Mouse (Mus musculus) kidney, postnatal 25 days (tissue): ENCODE results near the gene Lhx1.
A peak's percentile ranks its signal among the peaks of the same experiment; 100 is the strongest.

Source experiments
- DNase-seq, 2 experiments: peaks; one replicate each; pipeline ENCODE4 v3.0.0; 2021; ENCODE audit warnings: mixed read lengths in 2 of 2

The Lhx1 gene

GRCm38 (mm10) chr11:84526451-84526850 lies 1.1 kb upstream of the Lhx1 start:
- DNase-seq: no peak

DNA sequence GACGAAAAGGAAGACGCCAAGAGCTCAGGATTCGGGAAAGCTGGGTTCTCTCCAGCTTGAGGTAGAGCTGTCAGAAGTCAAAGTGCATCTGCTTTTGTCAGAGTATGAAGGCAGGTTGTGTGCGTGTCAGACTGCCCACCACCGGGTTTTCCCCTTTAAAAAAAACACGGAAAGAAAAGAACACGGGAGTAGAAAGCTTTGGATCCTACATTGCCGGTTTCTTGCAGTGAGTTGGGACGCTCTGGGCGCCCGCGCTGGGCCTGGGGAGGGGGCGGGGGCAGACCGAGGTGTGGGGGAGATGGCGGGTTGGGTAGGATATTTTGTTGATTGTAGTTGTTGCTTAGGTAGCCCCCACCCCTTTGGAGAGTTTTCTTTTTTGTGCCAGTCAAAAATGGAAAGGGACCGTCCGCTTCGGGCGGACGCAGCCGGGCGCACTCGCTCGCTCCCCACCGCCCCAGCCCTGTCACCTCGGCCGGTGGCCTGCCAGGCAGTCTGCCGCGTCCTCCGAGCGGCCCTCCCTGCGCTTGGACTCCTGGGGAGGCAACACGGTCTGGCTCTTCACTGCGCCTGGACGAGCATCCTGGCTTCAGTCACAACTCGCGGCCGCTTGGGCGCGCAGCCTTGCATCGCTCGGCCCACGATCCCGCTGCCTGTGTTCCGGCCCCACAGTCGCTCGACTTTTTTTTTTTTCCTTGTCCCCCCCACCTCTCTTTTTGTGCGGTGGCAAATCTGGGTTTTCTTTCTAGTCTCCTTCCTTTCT lies 644 bp downstream of the Lhx1 start:
- DNase-seq: peak; percentile 48 to 72

GRCm38 (mm10) chr11:84523841-84524510 lies 1.4 kb downstream of the Lhx1 start:
- peak; percentile 43 to 63 for DNase-seq

DNA sequence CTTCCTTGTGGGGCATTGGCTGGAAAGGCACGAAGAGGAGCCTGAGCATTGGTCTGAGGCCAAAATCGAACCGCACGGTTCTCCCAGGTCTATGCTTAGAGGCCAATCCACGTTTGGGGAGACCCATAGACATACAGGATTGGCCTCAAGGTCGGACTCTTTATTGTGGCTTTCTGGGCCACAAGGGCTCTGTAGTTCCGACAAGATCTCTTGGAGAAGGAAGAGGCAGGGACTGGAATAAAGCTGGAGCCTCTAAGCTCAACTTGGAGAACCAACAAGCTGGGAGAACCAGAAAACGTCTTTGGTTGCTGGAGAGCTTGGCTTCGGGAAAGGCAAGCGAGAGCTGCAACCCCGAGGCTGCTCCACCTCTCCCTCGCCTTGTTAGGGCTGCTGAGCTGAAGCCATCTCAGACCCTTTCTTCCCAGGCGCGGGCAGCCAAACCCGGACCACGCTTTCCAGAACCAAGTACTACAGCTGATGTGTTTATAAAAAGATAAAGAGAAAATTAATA lies 2.0 kb downstream of the Lhx1 start:
- no peak for DNase-seq

- peak; percentile 76 to 92 for DNase-seq
These were observed 2.6 kb downstream of the Lhx1 start for GRCm38 (mm10) chr11:84522577-84523320.

DNA sequence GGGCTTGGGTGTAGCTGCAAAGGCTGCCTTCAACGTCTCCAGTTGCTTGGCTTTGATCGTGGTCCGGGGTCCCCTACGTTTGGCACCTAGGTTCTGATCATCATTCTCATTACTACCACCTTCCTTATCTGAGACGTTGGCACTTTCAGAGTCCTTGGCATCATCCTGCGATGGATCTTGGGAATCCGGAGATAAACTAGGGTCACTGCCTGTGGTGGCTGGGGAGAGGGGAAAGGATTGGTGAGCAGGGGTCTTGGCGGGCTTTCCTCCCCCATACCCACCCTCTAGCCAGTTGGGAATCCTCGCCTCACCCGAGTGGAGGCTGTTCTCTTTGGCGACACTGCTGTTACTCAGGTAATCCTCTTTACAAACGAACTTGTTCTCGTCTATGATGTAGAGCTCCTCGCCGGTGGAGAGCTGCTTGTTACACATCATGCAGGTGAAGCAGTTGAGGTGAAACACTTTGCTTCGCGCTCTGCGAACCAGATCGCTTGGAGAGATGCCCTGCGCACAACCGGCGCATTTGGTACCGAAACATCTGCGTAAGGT lies 3.5 kb downstream of the Lhx1 start:
- DNase-seq: no peak

- DNase-seq: no peak
These were observed 4.3 kb downstream of the Lhx1 start for GRCm38 (mm10) chr11:84521071-84521390.

- DNase-seq: no peak
These were observed 4.9 kb downstream of the Lhx1 start for GRCm38 (mm10) chr11:84520269-84521070.

DNA sequence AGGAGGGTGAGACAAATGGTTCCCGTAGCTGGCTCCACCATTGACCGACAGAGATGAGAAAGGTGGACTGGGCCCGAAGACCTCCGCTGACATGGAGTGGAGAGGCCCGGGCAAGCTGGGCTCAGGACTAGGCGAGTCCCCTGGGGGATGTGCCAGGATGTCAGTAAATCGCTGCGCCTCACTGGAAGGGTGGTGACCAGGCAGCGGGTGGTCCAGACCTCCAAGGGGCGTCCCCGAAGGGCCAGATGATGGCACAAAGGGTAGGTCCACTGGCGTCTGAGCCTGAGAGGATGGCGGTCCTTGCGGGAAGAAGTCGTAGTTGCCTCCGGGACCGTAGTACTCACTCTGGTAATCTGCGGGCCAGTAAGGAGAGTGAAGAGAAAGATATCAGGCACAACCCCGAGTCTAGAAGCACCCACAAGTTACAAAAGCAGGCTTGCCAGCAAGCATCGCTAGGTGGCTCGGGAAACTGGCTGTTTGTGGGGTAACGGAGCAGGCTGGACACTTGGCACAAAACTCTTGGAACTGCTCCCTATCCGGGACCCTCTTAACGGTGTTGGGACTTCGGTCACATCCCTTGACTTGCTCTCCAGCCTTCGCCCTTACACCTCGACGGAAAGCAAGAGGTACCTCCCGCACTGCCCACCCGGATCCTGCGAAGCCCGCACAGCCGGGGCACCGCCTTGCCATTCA lies 5.6 kb downstream of the Lhx1 start:
- DNase-seq: no peak

DNA sequence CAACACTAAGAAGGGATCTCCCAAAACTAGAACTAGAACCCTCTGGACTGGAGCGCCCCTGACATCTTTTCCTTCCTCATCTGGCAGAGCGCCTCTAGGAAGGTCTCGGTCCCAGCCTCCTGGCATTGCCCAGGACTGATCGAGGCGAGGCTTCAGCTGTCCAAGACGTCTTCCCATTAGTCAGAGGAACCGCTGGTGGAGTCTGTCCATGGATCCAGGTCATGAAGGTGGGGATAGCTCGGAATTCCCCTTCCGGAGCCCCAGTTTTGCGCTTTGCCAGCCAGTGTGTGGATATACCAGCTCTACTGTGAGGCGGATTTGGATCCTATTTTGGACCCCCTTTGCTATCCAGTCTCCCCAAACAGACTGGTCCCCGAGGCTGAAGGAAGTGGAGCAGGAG lies 6.3 kb downstream of the Lhx1 start:
- DNase-seq: no peak

DNA sequence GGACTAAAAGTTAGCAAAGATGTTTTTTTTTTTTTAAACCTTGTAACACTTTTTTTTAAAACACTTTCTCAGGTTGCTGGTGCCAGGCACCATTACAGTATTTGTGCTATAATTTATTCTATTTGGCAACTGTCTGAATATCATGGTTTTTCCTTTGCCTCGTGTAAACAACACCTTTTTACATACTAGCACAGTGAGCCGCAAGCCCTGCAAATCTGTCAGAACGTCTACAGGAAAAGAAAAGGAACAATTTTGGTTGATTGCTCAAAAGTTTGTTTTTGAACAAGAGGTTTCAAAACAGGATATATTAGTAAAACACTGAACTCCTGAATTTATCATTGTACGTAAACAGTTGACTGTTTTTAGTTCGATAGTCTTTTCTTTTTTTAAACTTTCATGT lies 7.1 kb downstream of the Lhx1 start:
- no peak for DNase-seq

GRCm38 (mm10) chr11:84517431-84517830 lies 7.9 kb downstream of the Lhx1 start:
- DNase-seq: no peak

DNA sequence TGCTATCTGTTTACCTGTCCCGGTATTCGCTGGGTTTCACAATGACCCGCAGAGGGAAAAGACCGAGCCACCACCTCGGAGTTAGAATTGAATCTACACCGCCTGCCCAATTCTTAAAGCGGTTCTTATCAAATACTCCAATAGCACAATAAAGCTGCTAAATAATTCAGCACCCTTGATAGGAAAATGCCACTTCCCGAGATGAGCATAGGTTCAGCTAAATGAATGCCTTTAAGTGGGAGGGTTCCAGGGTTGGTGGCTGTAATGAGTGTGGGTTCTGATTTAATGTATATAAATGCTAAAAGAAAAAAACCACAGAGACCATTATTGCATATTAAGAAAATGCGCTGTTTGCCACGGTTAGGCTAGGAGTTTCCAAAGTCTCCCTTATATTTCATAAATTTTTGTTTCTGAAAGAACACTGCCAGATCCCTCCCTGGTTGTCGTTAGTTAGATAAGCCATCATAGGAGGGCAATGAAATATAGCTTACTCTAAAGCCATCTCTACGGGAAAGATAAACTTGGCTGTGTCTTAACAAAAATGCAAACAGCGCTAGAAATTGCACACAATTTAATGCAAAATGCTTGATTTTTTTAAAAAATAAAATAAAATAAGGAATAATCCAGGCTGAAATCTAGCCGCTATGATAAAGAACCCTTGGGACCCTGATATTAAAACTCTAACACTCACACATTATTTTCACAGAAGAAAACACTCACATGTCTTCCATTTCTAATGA lies 8.7 kb downstream of the Lhx1 start:
- DNase-seq: no peak

- DNase-seq: peak; percentile 97 to 99
These were observed 11.9 kb downstream of the Lhx1 start, which contains the start of gene Aatf for GRCm38 (mm10) chr11:84513171-84514116. Aatf (minus strand) TSS chr11:84513522.

DNA sequence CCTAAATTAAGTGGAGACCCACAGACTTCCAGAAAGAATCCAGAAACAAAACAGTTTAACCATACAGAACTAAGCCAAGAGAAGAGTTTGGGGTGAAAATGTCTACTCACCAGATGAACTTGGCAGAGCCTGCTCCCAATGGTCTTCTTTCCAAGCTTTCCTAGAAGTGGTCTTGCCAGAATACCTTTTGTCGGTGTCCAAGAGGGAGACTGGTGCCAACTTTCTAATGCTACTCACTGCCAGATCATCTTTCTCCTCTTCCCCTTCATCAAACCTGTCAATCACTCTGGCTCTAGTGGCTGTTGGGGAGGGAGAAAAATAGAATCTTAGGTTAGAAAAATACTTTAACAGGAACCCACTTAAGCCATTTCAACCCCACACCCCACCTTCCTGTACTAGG lies 13.3 kb downstream of the Lhx1 start:
- no peak for DNase-seq

DNA sequence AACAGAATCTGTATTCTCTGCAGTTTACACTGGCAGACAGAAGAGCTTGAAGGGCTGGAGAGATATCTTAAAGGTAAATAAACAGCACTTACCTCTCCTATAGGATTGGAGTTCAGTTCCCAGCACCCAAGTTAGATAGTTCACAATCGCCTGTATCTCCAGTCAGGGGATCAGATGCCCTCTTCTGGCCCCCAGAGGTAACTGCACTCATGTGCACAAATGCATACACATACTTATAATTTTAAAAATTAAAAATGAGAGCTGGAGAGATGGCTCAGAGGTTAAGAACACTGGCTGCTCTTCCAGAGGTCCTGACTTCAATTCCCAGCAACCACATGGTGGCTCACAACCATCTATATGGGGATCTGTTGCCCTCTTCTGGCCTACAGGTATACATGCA lies 21.0 kb downstream of the Lhx1 start:
- no peak for DNase-seq

DNA sequence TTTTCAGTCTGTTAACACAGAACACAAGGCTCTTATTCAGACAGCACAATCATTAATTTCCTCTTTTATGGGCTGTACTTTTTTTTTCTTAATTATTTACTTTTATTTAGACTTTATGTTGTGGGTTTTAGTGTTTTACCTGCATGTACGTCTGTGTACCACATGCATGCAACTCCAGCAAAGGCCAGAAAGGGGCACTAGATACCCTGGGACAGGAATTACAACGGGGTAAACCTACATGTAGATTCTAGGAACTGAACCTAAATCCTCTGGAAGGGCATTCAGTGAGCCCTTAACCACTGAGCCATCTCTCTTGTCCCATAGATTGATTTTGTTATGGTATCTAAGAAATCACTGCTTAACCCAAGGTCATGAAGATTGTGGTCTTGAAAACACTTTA lies 27.4 kb downstream of the Lhx1 start:
- DNase-seq: peak; percentile 37 to 38

GRCm38 (mm10) chr11:84496901-84497300 lies 28.4 kb downstream of the Lhx1 start:
- no peak for DNase-seq

- no peak for DNase-seq
These were observed 29.6 kb downstream of the Lhx1 start for GRCm38 (mm10) chr11:84495774-84496173.

DNA sequence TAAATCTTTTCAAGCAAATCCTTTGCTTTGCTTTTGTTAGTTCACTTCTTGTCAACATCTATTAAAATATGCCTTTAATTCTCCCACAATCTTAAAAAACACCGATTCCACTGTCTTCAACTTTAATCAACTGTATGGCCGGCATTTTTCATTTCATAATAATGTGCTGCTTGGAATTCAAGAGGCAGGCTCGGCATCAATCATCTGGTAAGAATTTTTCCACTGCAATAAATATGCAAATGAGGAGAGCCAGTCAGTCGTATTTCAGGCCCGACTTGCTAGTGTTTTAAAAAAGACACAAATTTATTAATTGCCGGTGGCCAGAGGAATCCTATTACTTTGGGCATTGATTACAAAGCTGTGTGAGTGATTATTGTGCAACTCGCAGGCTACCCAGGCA lies 43.7 kb downstream of the Lhx1 start:
- DNase-seq: no peak
